Comparison of ENCODE assay signal across 21 mouse cellular contexts in genomic region chr6:33968746-33969145, GRCm38 (mm10).
"Had no signal": no experiment of that assay in that cellular context is flagged by ENCODE, and none has a peak within 500 bp of the region (broad histone marks: within the 10 kb centered on the region; RNA-seq: fewer than 3 reads in every experiment).

No protein-coding gene starts in this region.

- H3K4me3 ChIP-seq: limb, embryonic 10.5 days; limb, embryonic 13.5 days; liver, embryonic 12.5 days; liver, embryonic 15.5 days; lung, embryonic 15.5 days; megakaryocyte, embryonic 14.5 days; midbrain, embryonic 10.5 days; midbrain, embryonic 13.5 days; myocyte; neural tube, embryonic 13.5 days had no signal

- H3K27me3 ChIP-seq: limb, embryonic 13.5 days; liver, embryonic 12.5 days; liver, embryonic 15.5 days; lung, embryonic 15.5 days; megakaryocyte, embryonic 14.5 days; midbrain, embryonic 13.5 days; neural tube, embryonic 13.5 days had no signal

- H3K9ac ChIP-seq: limb, embryonic 13.5 days; liver, embryonic 12.5 days; liver, embryonic 15.5 days; lung, embryonic 15.5 days; midbrain, embryonic 13.5 days; neural tube, embryonic 13.5 days had no signal

- H3K9me3 ChIP-seq: limb, embryonic 10.5 days; limb, embryonic 13.5 days; liver, embryonic 12.5 days; liver, embryonic 15.5 days; lung, embryonic 15.5 days; megakaryocyte, embryonic 14.5 days; midbrain, embryonic 10.5 days; midbrain, embryonic 13.5 days; neural tube, embryonic 13.5 days had no signal

- H3K4me2 ChIP-seq: liver, embryonic 12.5 days; liver, embryonic 15.5 days; lung, embryonic 15.5 days; midbrain, embryonic 13.5 days; neural tube, embryonic 13.5 days had no signal

- H3K4me1 ChIP-seq: liver, embryonic 12.5 days; liver, embryonic 15.5 days; lung, embryonic 15.5 days; megakaryocyte, embryonic 14.5 days; midbrain, embryonic 13.5 days had no signal

- H3K27ac ChIP-seq: limb, embryonic 10.5 days; limb, embryonic 13.5 days; liver, embryonic 12.5 days; liver, embryonic 15.5 days; lung, embryonic 15.5 days; midbrain, embryonic 10.5 days; neural tube, embryonic 13.5 days had no signal

- H3K36me3 ChIP-seq: limb, embryonic 10.5 days; limb, embryonic 13.5 days; liver, embryonic 12.5 days; liver, embryonic 15.5 days; lung, embryonic 15.5 days; midbrain, embryonic 10.5 days; midbrain, embryonic 13.5 days had no signal

- ATAC-seq: liver, embryonic 12.5 days; midbrain, embryonic 13.5 days; midbrain, embryonic 16.5 days had no signal

- DNase-seq: kidney, postnatal 10 days; kidney, postnatal 36 days; liver; lung, adult 18-20 months; lung, postnatal 10 days; lung, postnatal 36 days; retina, postnatal 1 day; right cerebral cortex, postnatal 25 days; thymus, adult 18-20 months; thymus, postnatal 36 days had no signal
